Mouse (Mus musculus) megakaryocyte-erythroid progenitor cell, adult 5-6 weeks (primary cell): ENCODE measurements around the gene Olfr12. TPM values are rescaled to one million over a fixed set of nuclear protein-coding genes. Genes with fewer than 3 reads are reported as not detected.
A peak's percentile ranks its signal among the peaks of the same experiment; 100 is the strongest.

Experiments
- ATAC-seq: replicated peaks from 2 replicates; pipeline ENCODE4 v1.8.0; 2016; ENCODE audit warnings: mild to moderate bottlenecking, inconsistent platforms; ENCODE audit not compliant: severe bottlenecking, poor library complexity, low FRiP score, low TSS enrichment
- total RNA-seq, 2 experiments: library from RNA; stranded (forward) in 1 of 2; stranded (reverse) in 1 of 2; fragments of 200-1000, 215-1000 nt in 1 of 2; fragments of >200 nt in 1 of 2; fragmentation: Nextera tagmentation in 1 of 2; gene quantifications; 2 replicates each; pipeline ENCODE4 v1.2.3; 2014 to 2017

Olfr12 gene
- total RNA-seq, 2 experiments from 2014 or later: not detected

DNA sequence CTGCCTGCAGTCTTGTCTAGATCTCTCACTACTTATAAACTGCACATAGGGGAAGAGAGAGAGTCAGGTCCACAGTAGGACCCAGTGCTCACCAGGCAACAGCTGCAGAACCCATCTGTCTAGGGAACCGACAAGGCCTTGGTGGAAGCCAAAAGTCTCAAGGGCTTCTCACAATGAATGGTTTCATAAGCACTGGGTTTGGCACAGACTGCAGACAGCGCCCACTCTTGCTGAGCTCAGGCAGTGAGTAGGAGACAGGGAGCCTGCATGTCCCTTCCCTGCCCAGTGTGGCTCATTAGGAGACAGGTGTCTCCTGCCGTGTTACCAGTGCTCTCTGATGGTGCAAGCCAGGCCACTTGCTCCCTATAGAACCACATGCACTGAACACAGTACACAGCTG lies 20.6 kb downstream of the Olfr12 start:
- ATAC-seq: no peak

DNA sequence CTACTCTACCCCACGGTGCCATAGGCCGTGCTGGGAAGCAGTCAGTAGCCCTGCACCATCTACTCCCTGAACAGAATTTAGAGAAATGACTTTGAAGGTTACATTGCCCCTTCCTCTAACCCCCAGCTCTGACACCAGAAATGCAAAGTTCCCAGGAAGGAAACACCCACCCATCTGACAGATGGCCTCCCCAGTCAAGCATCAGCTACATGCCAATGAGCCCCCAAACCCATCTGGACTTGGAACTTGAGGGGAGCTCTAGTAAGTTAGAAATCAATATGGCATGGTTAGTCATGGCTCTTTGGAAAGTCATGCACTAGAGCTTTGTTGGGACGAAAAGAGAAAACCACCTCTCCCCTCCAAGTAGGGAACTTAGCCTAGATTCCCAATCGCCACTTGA lies 21.1 kb downstream of the Olfr12 start:
- no peak for ATAC-seq

DNA sequence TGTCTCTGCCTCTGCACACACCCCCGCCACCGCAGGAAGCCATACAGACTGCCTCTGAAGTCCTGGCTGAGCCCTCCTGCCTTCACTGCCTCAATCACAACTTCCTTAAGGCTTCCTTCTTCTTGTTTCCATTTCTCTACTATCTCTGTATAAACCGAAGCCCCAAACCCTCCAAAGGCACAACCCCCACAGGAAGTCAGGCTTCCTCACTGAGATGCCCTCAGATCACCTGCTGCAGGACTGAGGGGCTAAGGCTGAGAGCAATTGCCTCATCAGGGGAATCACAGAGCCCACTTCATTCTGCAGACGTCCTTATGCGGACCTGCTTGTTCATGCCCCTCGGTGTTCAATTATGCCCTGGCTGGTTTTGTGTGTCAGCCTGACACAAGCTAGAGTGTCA lies 22.8 kb downstream of the Olfr12 start:
- no peak for ATAC-seq

DNA sequence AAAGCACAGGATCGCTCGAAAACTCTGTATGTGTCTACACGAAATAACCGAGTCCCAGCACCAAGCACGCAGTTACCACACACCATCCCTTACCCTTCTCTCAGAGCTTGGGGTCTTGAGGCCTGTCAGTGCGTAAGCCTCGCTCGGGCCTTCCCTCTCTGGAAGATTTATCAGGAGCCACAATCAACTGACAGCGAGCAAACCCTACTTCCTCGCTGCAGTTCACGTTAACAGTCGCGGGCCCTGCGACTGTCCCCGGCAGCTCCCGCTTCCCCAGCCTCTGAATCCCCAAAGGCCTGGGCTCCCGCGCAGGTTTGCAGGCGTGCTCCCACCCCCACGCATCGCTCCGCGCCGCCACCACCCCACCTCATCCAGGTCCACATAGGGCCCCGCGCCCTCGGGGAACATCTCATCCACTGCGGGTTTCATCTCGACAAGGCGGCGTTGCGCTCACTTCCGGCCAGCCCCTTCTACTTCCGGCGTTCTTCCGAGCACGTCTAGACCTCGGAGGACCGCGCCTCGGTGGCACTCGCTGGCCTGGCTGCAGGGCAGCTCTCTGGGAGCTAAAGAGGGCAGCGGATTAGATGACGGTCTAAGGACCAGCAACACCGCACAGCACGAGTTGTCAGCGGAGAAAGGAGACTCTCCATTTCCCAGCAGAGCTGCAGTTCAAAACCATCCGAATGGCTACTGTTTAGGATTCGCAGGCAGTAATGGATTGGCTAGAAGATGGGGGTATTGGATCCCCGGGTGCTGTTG lies 24.1 kb downstream of the Olfr12 start, which contains the start of gene Cops9:
Gene Cops9, minus strand, starts transcription at position 472 of the 759 bp plus-strand sequence.
- ATAC-seq: peak; percentile 95

DNA sequence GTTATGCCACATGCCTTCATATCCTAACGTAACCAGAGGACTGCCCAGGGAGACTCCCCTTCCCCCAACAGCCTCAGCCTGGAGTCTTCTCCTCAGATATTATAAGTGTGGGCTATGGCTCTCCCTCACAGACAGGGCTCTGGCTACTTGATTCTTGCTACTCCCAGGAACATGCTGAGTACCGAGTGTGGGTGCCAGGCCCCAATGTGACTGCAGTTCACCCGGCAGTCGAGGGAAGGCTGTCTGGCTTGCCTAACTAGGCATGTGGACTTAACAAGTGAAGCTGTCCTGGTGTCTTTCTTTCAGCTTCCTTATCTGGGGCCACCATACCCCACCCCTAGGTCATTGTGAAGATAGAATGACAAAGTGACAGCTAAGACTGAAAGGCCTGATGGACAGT lies 26.1 kb downstream of the Olfr12 start:
- no peak for ATAC-seq

DNA sequence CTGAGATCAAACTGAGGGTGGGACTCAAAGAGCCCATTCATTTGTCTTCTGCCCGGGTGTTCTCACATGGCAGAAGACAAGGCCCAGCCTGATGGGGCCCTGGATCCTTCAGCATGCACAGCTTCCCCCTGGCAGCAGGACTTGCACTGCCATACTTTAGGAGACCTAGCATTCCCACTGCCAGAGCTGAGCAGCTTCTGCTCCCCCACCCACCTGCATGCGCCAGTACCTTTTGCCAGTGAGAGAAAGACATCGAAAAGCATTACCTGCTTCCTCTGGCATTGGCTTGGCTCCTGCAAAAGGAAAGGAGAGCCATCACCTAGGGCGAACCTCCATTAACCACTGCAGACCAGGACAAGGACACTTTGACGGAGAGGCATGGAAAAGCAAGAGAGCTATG lies 27.3 kb downstream of the Olfr12 start:
- ATAC-seq: no peak

DNA sequence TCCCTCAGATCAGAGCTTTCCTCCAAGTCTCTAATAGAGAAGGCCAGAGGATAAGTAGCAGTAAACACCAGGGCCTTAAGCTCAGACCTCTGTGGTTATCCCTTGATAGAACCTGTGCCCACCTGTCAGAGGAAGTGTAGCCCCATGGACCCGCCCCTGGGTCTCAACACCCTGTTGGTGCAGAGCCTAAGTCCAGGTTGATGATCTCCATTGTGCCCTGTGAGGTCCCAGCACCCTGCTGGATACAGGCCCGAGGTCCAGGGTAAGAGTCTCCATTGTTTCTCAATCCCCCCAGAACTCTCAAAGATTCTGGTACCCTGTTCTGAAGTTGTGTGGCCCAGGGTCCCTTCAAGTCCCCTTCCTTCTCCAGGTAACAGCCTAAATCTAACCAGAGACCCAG lies 28.5 kb downstream of the Olfr12 start:
- ATAC-seq: no peak

DNA sequence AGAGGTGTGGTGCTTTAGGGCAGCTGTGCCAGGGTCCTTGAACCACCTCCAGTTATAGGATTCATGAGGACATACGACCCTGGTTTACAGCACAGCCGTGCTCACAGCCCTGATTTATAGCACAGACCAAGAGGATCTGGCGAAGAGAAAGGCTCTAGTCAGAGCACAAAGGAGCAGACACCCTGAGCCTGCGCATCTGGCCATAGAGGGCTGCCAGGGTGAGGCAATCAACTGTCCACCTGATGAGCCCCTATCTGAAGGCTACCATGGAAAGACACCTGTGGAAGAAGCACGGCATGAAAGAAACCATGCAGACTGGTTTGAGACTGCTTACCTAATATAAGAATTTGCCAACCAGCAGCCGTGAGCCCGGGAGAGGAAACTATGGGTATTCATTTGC lies 29.0 kb downstream of the Olfr12 start:
- no peak for ATAC-seq

DNA sequence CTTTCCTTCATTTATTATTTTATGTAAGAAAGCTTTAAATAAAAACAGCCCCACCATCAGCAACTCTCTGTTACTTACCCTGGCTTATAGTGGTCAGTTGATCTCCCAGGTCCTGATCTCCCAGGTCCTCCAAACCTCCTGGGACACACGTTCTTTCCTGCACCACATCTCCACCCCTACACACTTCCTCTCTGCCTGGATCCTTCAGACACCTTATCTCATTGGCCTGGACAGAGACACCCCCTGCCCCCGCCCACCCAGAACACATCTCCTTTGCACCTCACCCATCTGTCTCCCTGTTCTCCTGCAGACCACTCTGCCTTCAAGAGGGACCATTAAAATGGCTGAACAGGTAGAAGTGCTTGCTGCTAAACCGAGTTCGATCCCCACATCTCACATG lies 29.4 kb downstream of the Olfr12 start:
- no peak for ATAC-seq

DNA sequence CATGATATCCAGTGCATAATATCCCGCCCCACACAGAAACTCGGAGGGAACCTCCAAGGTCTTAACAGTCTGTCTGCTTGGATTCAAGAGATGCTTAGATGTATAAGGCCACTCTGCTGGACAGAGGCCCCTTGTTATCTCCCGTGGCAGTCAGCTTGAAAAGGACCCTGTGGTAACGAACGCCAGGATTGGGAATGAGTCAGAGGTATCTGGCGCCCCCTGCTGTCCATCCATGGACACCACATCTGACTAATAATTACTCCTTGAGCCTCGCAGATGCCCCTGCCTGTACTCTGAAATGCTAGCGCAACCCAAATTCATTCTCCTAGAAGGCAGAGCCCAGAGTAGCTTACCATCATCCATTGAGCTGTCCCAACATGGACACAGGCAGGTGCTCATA lies 30.2 kb downstream of the Olfr12 start:
- ATAC-seq: peak; percentile 74

DNA sequence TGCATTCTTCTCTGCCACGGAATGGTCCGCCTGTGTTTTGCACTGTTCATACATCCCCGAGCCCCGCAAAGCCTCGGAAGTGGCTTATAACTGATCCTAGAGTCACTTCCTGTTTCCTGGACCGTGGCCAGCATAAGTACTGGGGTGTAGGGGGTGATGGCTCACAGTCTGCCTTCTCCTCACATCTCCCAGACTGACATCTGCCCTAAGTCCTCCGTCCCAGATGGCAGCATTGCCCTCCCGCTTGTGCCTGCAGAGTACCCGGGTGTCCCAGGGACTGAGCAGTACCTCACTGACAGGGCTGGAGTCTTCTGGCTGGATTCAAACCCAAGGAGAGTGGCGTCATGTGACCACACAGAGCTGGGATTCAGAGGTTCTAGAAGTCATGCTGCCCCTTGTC lies 30.6 kb downstream of the Olfr12 start:
- peak; percentile 32 for ATAC-seq

DNA sequence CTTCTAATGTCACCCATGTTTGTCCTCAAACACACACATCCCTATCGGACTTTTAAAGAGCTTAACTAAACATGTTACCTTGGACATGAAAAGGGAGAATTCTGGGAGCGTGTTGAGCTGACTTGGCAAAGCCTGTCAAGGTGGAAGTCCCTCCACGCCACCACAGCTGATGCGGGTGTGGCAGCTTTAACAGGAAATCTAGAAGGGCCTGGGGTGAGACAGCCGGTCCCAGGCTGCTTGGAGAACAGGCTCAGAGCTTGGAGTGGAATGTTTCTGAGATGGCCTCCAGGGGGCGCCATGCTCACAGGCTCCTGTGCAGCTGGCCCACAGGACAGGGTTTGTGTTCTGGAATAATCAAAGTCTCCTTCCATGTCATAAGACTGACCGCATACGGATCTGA lies 31.1 kb downstream of the Olfr12 start, which contains the start of gene Otos:
Gene Otos, minus strand, starts transcription at position 169 of the 400 bp plus-strand sequence.
- peak; percentile 71 for ATAC-seq

DNA sequence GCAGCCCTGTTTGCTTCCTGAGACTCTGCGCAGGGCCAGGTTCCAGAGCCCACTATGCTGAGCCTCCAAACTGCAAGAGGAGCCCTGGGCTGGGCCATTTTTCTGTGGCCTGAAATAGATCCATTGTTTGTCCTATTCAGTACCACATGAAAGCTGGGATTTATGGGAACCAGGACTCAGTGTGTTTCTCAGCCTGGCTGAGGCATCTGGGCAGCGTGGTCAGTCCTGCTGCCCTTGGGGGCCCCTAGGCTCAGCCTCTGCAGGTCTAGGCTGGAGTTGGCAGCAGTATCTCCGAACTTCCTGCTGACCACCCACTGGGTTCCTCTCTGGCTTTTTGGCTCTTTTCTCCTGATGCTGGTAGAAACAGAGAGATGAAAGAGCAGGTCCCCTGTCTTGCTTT lies 33.9 kb downstream of the Olfr12 start:
- ATAC-seq: no peak

DNA sequence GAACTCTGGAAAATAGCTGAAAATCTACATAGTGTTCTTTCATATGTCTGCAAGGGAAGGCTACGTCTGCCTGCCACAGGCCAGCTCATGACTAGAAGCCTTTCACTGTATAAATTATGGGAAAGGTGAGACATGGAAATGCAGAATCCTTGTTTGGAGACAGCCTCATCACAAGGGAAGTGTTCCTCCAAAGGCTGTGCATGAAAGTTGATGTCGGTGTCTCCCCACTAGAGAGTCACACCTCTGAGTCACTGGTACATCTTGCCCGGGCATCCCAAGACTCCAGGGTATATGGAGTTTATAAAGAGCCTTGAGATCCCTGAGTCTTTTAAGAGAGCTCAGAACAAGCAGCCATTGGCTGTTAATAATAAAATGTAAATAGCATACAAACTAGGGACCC lies 35.6 kb downstream of the Olfr12 start:
- ATAC-seq: no peak

DNA sequence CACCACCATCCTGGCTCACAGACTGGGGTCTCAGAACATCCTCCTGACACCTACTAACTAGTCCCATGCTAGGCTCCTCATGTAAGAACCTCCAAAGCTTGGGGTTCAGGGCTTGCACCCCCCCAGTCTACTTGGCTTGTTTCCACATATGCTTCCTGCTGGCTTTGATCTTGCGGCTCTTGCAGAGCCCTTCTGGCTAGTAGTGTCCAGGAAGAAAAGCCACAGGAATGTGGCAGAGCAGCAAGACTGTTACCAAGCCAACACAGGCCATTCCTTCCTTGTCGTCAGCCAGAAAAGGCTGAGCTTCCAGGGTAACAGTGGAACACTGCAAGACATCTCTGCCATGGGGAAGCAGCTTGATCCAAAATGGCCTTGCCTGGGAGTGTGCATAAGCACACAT lies 37.1 kb downstream of the Olfr12 start:
- no peak for ATAC-seq

DNA sequence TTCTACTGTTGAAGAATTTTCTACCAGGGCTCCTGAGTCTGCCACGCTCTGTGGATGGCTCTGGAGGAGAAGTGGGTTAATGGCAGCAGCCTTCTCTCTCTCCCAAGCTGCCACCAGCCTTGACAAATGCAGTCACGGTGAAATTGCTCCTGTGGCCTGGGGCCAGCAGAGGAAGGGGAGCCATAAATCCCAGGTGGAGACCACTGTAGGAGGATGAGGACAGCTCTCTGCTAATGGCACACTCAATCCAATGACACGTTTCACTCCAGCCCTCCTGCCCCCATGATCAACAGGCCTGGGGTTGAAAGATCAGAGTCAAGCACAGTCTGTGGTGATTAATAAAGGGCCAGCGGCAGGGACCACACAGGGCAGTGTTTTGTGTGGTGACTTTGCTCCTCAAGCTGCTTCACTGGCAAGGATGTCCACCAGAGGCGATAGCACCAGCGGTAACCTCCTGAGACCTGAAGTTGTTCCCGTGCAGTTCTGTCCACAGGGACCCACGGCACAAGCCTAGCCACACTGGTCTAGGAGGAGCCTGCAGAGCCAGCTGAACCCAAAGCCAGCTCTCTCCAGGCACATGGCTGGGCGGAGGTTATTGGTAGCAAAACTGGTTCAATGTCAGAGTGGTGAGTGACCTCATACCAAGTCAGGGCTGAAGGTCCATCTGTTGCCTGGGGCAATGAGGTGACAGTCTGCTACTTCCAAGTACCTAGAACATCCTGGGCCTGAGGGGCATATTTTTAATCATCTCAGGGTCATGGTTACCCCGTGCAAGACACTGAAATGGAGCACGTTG lies 39.6 kb downstream of the Olfr12 start:
- no peak for ATAC-seq

DNA sequence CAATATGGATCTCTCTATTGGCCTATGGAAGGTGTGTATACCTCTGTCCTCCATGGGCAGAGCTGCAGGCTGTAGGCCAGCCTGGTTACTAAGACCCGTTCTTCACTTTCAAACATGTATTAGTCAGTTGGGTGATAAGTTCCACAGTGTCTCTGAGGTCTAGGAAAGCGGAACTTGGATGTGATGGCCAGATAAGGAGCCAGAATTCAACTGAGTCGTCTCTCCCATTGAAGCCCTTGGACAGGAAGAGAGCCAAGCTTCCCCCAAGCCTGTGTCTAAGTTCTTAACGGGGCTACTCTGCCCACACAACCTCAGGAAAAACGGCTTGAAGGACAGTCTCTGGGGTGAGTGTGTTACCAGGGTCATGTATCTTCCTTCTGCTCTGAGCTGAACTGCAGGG lies 41.8 kb downstream of the Olfr12 start:
- ATAC-seq: peak; percentile 60; the same call in 1 of the 2 replicates

DNA sequence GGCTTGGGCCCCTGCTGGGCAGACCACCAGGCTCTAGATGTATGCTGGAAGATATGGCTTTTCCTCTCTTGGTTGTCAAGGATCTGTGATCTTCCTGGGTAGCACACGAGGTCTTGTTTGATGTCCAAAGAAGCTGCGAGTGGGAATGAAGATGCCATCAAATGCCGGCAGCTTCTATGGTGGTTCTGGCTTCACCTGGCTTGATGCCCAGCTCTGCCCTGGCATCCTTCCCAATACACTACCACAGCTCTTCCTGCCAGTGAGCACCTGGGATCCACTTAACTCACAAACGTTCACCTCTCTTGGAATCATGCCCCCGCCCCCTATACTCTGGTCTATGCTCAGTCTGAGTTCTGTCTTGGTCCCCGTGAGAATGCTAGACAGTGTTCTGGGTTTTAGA lies 49.5 kb downstream of the Olfr12 start:
- ATAC-seq: no peak

DNA sequence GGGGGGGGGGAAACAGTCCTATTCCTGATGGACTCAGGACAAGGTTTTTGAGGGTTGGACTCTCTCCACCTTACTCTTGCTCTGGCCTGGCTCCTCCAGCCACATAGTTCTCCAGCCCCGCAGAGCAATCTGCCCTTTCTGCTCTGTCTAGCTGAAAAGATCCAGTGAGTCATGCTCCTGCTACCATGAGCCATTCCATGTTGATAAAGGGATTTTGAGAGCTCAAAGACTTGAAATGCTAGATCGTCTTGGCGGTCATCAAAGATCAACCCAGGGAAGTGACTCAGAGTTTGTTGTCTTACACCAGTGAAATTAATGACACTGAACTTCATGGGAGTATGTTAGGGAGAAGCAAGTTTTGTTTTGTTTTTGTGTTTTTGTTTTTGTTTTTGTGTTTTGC lies 51.8 kb downstream of the Olfr12 start:
- ATAC-seq: no peak

DNA sequence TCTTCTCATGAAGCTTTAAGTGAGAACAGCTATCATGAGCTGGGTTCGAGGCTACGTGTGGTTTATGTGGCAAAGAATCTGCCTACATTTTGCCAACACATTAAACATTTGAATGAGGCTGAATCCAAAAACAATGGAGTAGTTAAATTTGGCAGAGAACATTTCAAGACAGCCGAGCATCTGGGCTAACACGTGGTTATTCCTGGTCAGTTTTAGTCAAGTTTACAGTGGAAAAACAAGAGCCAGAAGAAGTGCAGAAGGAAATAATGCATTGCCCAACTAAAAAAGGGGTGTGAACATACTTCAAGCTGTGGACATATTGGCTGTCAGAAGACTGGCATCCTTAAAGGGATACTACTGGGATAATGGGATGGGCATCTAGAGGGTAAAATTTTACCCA lies 53.7 kb downstream of the Olfr12 start:
- ATAC-seq: no peak
